Mouse (Mus musculus): ENCODE data around the gene Rrp8.

The Rrp8 gene

GRCm38 (mm10) chr7:105736911-105737521 lies at the start of gene Rrp8:
Gene Rrp8, minus strand, starts transcription at chr7:105737385.
- DNase-seq (ENCODE audit: low spot score), result no peak

DNA sequence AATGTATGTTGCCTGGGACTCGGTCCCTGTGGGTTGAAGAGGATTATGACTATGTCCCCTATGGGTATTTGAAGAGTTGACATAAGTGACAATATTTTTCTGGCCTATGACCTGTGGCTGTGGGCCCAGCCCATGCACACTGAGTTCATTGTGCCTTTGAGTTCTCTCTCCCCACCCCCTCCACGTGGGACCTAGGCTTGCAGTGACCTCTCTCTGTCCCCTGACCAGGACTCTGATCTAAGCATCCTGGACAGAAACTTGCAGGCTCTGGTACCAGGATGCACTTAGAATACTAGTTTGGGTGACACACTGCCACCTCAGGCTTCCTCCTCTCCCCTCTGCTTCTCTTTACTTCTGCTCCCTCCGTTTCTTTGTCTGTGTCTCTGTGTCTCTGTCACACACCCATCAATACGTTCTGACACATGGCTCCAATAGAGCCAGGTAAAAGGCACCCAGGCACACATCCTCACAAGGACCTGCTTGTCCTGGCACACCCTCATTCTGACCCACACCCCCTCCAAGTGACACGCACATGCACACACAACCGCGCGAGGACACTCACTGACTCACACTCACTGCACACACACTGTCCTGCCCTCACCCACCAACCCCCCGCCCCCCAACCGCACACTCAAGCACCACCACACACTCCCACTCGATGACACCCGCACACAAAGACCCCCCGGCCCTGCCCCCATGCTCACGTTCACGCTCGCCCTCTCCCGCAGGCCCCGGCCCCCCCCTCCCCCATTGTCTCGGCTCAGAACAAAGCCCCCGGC lies 49.5 kb upstream of the Rrp8 start:
- DNase-seq (ENCODE audit: low spot score), result no peak

GRCm38 (mm10) chr7:105784556-105784955 lies 47.4 kb upstream of the Rrp8 start:
- DNase-seq (ENCODE audit: low spot score), result no peak

- no peak for DNase-seq (ENCODE audit: low spot score)
These were observed 46.7 kb upstream of the Rrp8 start for GRCm38 (mm10) chr7:105783861-105784260.

DNA sequence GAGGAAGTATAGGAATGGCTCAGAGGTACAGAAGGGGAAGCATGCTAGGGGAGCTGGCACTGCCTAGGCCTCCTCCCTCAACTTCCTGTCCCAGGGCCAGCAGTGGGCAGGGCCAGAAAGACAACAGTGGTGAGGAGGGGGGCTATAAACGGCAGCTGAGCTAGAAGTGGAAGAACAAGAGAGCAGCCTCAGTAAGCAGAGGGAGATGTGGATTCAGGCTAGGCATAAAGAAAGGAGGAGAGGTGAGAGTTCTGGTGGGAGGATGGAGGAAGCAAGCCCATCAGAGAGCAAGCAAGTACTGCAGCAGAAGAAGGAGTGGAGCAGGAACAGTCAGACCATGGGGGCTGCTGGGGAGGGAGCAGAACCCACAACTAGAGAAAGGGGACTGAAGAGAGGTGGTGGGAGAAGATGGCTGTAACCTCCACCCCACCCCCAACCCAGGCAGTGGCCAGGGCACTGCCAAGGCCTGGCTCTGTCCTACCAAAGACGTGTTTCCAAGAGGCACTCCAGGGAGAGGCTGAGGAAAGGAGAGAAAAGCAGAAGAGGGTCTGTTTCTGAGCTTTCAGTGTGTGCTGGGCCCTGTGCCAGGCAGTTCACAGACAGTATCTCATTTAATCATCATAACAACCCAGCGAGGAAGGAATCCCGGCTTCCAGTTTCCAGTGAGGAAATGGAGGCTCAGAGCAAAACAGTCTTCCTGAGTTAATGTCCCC lies 41.5 kb upstream of the Rrp8 start:
- no peak for DNase-seq (ENCODE audit: low spot score)

- no peak for DNase-seq (ENCODE audit: low spot score)
These were observed 40.8 kb upstream of the Rrp8 start for GRCm38 (mm10) chr7:105777797-105778552.

DNA sequence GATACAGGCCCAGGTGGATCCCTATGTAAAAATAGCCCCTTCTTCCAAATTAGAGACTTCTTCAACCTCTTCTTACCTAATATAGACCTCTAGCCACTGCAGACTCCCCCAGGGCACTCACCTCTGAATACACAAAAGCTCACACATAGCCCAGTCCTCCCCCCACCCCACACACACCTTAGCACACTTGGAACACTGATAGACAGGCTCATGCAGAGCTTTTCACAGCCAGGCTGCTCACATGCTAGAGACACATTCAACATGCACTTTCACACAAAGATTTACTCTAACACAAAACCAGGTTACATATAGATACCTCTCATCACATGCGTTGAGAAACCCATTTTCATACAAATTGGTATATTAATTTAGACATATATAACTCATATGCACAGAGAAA lies 40.1 kb upstream of the Rrp8 start:
- DNase-seq (ENCODE audit: low spot score), result no peak

- no peak for DNase-seq (ENCODE audit: low spot score)
These were observed 38.8 kb upstream of the Rrp8 start for GRCm38 (mm10) chr7:105776026-105776425.

DNA sequence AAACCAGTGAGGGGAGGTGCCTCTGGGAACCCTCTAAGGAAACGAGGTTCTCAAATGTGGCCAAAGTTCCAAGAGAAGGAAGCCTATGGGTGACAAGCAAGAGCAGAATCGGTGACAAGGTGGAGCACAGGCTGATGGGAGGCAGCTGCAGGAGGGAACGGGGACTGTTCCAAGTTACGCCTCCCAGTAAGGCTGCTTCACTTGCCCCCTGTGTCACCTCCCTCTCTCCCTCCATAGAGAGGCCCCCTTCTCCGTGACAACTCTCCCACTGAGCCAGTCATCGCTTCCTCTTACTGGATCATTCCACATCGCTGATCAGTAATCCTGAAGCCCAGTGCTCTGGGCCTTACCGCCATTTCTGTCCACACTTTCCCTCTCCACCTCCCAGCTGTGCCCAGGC lies 37.5 kb upstream of the Rrp8 start:
- no peak for DNase-seq (ENCODE audit: low spot score)

- no peak for DNase-seq (ENCODE audit: low spot score)
These were observed 35.9 kb upstream of the Rrp8 start for GRCm38 (mm10) chr7:105773041-105773440.

- DNase-seq (ENCODE audit: low spot score), result no peak
These were observed 35.1 kb upstream of the Rrp8 start for GRCm38 (mm10) chr7:105772331-105772730.

- no peak for DNase-seq (ENCODE audit: low spot score)
These were observed 32.8 kb upstream of the Rrp8 start for GRCm38 (mm10) chr7:105769959-105770358.

DNA sequence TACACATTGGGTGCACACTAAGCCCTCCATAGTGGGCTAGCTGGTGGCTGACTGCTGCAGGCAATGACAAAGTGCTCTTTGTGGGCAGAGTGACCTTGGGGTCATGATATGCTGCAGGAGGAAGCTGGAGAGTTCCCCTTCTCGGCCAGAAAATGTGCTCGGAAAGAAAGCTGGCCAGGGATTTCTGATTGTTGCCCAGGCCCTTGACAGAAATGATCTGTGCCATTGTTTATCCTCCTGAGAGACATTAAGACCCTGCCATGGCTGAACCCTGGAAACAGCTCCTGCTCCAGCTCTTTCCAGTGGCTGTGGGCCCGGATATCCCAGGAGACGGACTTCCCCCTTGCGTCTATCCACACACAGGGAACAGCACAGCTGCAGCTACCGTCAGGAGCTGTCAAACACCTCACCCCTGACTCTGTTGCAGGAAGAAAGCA lies 30.6 kb upstream of the Rrp8 start:
- no peak for DNase-seq (ENCODE audit: low spot score)

GRCm38 (mm10) chr7:105764331-105764730 lies 27.1 kb upstream of the Rrp8 start:
- DNase-seq (ENCODE audit: low spot score), result no peak

GRCm38 (mm10) chr7:105762517-105763270 lies 25.5 kb upstream of the Rrp8 start:
- no peak for DNase-seq (ENCODE audit: low spot score)

DNA sequence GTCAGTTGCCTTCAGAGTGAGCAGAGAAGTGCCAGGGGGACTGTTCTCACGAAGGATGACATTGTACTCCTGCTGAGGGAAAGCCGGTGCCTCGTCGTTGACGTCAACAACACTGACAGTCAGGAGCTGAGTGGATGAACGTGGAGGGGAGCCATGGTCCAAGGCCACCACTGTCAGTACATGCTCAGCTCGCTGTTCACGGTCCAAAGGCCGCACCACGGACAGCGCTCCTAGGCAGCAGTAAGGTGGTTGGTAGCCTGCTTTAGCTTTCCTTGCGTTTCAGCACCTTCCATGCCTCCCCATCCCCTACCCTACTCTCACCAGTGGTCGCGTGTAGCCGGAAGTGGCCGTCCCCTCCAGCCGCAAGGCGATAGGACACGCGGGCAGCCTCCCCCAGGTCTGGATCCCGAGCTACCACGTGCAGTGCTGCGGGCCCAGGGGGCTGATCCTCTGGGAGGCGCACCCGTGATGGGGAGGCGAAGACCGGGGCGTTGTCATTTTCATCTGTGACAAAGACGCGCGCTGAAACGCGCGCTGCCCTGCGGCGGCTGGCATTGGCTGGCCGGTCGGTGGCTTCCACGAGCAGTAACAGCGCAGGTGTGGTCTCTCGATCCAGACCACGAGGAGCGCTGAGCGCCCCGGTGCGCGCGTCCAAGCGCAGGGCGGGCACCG lies 24.8 kb upstream of the Rrp8 start:
- DNase-seq (ENCODE audit: low spot score), result no peak

DNA sequence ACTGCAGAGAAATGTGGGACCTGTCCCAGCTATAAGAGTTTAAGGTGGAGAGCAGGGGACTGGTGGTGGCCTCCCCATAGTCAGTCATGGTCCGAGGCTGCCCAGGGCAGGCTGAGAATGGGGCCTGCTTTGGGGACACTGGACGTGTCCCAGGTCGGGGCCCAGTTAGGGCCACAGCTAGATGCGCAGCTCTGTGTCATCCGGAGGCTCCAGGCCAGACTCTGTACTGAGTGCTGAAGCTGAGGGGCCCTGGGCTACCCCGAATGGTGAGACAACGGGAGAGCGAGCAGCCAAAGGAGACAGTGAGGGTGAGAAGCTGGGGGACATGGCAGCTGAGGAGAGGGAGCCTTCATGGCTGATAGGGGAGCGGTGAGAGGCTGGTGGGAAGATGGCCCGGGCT lies 16.1 kb upstream of the Rrp8 start:
- DNase-seq (ENCODE audit: low spot score), result no peak

DNA sequence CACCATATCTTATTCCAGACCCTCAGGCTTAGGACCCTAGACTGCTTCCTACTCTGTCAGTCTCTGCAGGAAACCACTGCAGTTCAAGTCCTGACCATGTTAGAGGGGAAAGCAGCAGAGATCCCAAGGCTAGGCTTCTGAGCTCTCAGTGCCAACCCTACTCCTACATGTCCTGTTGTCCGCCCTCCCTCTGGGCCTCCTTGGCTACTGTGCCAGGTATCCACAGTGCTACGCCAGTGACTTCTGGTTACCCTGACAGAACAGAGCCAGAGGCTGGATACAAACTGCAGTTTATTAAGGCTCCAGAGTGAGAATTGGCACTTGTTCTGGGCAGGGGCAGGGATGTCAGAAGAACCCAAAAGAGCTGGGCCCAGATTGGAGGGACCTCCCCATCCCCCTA lies 15.5 kb upstream of the Rrp8 start:
- no peak for DNase-seq (ENCODE audit: low spot score)

- DNase-seq (ENCODE audit: low spot score), result peak; percentile 97
These were observed 14.6 kb upstream of the Rrp8 start, which contains the start of gene Tpp1 for GRCm38 (mm10) chr7:105751491-105752433. Gene Tpp1, minus strand, starts transcription at chr7:105752235.

- no peak for DNase-seq (ENCODE audit: low spot score)
These were observed 10.6 kb upstream of the Rrp8 start for GRCm38 (mm10) chr7:105747776-105748175.

Measured in left cerebral cortex, adult 11 months (tissue).